Mouse (Mus musculus): ENCODE measurements around the gene C330007P06Rik.

GRCm38 (mm10) chrX:36794571-36794970, 79.3 kb downstream of the C330007P06Rik start:
- TF ChIP-seq POLR2A (IDR thresholded peaks at IDR 0.05; ENCODE audit: insufficient read depth, low read depth, low read length) = no peak
- no peak for TF ChIP-seq EP300 (IDR thresholded peaks at IDR 0.05; ENCODE audit: insufficient read depth, low read depth, low read length)
